Mouse (Mus musculus) CD8-positive naive resting alpha-beta T cell, adult 2 months (primary cell): ENCODE measurements around the gene Hs3st5.
"Not testable (repeated sequence)": the region's sequence is repeated elsewhere in the genome, so short reads cannot be mapped to it uniquely, and the experiment has no call there.

ENCODE experiments used
- DNase-seq, 2 experiments: peaks; one replicate each; pipeline ENCODE4 v3.0.0; 2022; ENCODE audit warnings: low read depth in 2 of 2, low spot score in 2 of 2

The Hs3st5 gene

GRCm38 (mm10) chr10:36506727-36507555 lies at the start of gene Hs3st5:
Gene Hs3st5, plus strand, starts transcription at chr10:36506814.
- DNase-seq, result no peak

DNA sequence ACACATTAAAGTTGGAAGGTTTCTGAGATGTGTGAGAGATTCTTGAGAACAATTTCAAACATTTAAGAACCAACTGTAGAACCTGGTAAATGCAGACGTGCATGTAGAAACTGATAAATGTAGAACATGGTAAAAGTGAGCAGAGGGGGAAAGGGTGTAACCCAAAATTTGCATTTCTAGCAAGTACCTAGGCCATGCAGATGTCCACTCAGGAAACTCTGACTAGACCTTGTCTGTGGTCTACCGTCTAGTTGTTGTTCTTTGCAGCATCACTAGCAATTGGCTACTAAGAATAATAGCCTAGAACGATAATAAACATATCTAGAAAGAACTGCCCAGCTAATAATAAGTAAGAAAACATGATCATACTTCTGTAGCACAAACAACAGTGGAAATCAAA lies 38.0 kb upstream of the Hs3st5 start:
- no peak for DNase-seq

- no peak for DNase-seq
These were observed 35.5 kb upstream of the Hs3st5 start for GRCm38 (mm10) chr10:36471135-36471534.

DNA sequence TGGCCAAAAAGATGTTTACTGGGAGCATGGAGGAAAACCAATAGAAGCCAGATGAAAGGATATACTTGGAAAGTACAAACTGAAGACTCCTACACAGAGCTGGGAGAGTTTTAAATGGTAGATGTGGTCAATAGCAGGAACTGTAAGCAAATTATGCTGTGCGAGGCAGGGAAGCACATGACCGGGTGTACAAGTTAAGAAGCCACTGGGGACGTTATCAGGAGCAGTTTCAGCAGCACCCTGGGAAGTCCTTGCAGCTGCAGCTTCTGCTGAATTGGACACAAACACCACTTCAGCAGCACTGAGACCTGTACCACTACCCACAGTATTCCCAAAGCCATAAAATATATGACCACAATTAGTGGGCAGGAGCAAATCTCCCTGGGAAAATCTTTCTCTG lies 31.8 kb upstream of the Hs3st5 start:
- DNase-seq, result no peak

DNA sequence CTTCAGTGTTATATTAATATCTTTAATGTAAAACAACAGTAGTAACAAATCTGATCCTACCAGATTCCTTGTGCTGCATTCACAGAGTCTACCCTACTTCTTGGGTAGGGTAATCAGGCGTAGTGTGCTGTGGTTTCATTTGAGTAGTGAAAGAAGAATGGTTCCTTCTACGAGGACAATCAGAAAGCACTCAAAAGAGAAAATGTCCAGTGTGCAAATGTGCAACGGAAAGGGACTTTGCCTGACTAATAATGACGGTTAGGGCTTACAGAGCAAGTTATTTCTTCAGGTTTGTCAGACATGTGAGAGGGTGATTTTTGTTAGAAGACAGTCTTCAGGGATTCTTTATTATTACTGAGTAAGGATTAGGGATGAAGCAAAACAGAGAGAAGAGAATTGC lies 29.1 kb upstream of the Hs3st5 start:
- no peak for DNase-seq

GRCm38 (mm10) chr10:36483362-36483761 lies 23.3 kb upstream of the Hs3st5 start:
- no peak for DNase-seq

GRCm38 (mm10) chr10:36484011-36484410 lies 22.6 kb upstream of the Hs3st5 start:
- no peak for DNase-seq

- DNase-seq, result no peak
These were observed 21.8 kb upstream of the Hs3st5 start for GRCm38 (mm10) chr10:36484728-36485300.

- DNase-seq, result no peak
These were observed 13.0 kb upstream of the Hs3st5 start for GRCm38 (mm10) chr10:36493566-36493965.

GRCm38 (mm10) chr10:36499713-36500112 lies 6.9 kb upstream of the Hs3st5 start:
- no peak for DNase-seq

DNA sequence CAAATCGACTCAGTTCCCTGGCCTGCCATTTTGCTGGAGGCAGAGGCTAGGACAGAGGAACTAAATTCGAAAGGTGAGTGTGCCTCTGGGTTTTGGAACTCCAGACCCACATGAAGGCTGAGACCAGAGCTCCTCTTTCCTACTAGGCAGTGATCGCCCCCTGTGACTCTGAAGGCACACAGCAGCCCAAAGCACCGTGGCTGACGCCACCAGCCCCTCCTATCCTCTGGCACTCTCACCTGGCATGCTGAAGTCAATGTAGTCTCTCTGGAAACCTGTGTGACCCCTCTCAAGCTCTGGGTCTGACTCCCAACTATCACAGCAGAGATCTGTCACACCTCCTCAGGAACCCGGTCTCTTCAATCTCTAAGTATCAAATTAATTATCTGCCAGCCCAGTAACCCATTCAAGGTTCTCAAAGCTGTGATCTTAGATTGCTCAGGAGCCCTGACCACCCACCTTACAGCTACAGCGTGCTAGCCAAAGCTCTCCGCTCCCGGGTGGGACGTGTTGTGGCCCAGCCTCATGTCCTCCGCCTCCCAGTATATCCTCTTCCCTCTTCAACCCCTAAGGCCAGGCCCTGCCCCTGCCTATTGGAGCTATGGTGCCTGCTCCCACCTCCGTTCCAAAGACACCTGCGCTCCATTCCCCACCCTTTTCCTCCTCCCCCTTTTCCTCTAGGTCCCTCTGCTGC lies 434 bp upstream of the Hs3st5 start:
- no peak for DNase-seq

DNA sequence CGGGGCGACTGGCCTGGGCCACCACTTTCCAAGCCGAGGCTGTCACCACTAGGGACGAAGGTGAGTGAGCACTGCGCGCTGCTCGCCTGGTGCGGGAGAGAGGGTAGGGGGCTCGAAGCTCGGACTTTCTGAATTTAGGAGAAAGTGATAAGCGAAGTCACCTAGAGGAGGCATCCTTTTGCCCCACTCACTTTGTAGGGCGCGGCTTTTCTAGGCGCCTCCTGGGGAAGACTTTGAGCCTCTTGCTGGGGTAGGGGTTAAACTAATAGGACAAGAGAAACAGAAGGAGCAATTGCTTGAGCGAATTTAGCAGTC lies 899 bp downstream of the Hs3st5 start:
- no peak for DNase-seq

- DNase-seq, result no peak
These were observed 1.5 kb downstream of the Hs3st5 start for GRCm38 (mm10) chr10:36507991-36508546.

DNA sequence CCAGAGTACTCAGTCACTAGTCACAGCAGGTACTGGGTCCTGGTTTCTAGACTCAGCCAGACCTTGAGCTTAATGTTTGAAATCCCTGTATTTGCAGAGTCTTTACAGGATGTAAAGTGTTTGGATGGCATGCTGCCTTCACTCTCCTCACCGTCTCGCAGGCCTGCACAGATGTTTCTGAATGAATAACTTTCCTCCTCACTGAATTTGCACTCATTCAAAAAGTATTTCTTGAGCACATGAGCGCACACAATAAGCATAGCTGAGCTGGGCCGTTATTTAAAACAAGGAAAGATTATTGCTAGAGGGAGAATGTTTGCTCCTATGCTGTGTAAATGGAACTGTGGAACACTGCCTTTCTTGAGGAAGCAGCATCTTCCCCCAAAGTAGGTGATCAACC lies 2.9 kb downstream of the Hs3st5 start:
- DNase-seq, result no peak

DNA sequence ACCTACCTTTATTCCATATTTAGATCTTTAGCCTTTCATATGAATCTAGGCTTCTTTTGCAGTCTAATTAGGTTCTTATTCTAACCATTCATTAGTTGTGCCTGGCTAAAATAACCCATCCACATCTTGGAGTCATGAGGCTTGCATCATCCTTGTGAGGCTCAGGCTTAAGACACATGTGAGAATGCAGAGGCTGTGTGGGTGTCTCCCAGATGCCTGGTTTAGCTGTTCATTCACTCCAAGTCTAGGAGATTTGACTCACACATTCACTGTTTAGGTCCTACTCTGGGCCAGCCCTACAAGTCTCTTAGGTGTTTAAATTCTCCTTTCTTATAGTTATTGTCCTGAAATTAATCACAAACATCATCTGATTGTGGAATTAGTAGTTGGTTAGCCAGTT lies 17.3 kb downstream of the Hs3st5 start:
- DNase-seq, result no peak

DNA sequence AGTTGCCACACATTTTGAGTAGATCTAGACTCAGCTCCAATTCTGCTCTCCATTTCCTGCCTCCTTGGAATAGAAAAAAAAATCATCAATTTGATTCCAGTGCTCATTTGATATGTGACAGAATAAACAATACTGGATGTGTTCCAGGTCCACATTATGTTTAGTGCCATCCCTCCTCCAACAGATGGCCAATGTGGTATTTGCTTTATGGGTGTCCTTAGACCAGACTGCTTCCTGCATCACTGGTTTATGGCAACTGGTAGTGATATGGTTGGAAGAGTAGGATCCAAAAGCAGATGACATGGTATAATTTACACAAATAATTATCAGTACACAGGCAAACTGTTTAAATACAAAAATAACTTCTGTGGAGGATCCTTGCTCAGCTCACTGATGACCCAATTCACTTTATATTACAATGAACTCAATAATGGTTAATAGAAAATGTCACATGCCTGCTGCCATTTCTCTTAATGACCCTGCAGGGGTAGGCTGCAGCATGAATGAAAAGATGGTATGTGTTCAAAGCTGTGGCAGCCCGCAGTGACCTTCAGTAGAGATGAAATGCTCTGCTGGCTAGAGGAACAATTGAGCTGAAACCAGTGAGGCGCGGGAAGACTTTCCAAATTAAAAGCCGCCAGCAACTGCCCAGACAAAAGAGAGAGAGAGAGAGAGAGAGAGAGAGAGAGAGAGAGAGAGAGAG lies 27.2 kb downstream of the Hs3st5 start:
- DNase-seq, result no peak

DNA sequence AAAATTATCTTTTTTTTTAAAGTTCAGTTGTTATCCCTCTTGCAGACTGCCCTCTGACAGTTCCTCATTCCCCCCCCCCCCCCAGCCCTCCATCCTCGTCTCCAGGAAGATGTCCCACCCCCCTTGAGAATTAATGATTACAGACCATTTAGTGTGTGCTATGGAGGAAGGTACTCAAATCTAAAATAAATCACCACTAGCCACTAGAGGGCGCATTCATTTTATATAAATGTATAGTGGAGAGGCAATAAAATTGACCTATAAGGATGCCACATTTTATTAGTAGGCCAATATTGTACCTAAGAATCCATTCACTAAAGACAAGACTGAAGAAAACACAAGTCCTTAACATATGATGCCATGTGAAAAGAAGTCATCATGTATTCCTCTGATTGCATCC lies 40.0 kb downstream of the Hs3st5 start:
- no peak for DNase-seq

DNA sequence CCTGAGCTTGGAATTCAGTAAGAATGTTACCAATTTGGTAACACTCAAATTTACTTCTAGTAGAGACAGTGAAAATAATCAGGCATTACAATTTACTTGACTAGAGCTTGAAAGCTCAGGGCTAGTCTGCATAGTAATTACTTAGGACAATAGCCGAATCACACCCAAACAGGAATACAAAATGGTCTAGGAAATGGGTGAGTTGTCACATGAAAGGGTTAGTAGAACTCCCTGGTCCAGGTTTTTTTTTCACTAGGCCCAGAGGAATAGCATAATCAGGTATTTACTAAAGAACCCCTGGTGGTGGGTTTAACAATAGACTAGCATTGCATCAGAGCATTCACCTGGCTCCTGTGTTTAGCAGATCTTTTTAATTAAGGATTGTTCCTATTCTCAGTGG lies 41.1 kb downstream of the Hs3st5 start:
- DNase-seq, result not testable (repeated sequence)

GRCm38 (mm10) chr10:36554057-36554456 lies 47.4 kb downstream of the Hs3st5 start:
- DNase-seq, result no peak

DNA sequence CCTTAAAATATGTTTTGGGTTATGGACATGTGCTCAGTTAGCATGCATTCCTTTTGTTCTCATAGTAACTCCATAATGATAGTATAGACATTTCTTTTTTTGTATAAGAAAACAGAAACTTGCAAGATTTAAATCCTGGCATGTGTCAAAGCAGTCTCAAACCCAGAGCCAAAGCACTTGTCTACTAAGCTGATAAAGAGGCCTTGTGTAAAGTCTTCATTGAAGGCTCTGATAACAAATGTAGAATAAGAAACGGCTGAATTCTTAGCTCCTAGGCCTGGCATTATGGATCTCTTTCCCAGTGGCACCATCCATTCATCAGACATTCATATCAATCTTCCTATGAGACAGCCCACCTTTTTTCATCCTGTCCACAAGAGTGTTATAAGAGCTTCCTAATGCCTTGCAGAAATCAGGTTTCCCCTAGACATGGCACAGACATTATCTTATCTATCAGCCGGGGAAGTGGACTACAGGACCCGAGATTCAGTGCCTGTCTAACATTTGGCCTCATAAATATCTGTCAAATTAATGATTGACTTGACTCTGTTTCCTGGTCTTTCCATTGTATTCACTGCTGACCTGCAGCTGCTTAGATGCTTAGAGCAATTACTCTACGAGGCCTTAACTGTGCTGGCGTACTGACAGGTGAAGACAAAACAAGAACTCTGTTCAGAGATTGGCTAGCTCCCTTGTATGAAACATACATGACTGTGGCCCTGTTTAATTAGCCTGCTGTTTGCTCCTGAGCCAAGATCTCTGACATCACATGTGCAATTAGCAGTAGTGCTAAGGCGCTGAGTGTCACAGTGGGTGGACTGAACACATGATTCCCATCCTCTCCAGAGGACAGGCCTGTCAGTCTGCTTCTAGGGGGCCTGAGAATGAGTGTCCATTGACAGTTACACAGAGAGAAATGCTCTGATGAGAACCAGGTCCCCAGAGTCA lies 48.6 kb downstream of the Hs3st5 start:
- DNase-seq, result no peak
